Mouse (Mus musculus) bone marrow, adult 2 months (tissue): Measurements from ENCODE around the gene Snx1.

Experiments used
- CTCF ChIP-seq: fragments of 200-500 bp; IDR thresholded peaks from 2 replicates; pipeline ENCODE4 v1.5.1; 2011; ENCODE audit warnings: low read length, control low read depth; ENCODE audit not compliant: control insufficient read depth, insufficient read depth
- POLR2A ChIP-seq: fragments of 200-500 bp; IDR thresholded peaks from 2 replicates; pipeline ENCODE4 v1.6.1; 2011; ENCODE audit warnings: low read depth, mild to moderate bottlenecking, control low read depth, low read length, borderline replicate concordance; ENCODE audit not compliant: control insufficient read depth

DNA sequence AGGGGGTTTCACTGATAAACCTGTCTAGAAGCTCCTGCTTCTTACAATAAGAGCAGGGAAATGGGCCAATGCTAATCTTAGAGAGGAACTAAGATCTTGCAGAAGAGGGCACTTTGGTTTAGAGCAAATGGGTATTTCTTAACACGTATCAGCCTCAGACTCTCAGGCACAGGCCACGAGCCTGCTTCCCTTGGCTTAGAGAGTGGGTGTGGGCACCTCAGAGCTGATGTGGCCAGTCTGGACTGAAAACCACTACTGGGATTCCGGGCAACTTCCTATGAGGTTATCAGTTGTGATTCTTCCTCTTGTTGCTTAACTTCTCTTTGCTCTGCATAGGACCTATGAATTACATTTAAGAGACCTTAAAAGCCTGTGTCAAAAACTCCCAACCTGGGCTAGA is 12.0 kb downstream of the Snx1 start:
- TF ChIP-seq CTCF (no peak), POLR2A (no peak)
